Mouse (Mus musculus): ENCODE data around the gene Sox5.

The Sox5 gene

GRCm38 (mm10) chr6:144010285-144010684 is 771.5 kb downstream of the Sox5 start:
- no peak for DNase-seq

GRCm38 (mm10) chr6:144005132-144005531 is 776.6 kb downstream of the Sox5 start:
- no peak for DNase-seq

GRCm38 (mm10) chr6:143998201-143998600 is 783.6 kb downstream of the Sox5 start:
- no peak for DNase-seq

DNA sequence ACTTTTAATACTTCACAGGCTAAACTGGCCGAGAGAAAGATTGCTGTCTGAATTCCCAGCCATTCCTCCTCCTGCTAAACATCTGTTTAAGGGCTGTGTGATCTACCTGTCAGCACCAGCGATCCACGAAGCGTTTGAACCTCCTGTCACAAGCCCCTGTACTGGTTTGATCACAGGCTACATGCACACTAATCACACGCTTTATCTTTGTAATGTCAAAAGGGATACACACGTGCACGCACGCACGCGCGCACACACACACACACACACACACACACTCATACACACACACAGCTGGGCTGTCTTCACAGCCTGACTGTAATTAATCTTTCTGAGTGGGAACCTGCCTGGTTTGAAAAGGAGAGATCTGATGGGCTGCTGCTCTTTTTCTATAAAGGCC is 784.2 kb downstream of the Sox5 start:
- DNase-seq = no peak

DNA sequence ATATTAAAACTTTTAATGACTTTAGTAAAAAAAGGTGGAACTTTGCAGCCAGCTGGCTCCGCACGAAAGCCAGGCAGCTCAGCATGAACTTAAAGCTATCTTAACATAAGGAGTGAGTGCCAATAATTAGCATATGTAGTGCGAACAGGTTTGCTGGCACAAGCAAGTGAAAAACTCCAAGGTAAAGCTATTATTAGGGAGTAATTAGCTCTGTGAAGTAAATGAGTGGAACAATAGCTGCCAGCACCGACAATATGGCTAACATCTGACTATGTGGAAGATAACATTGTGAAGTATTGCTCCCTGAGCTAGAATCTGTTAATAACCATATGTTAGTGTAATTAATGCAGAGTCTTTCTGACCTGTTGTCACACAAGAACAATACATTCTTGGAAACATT is 786.7 kb downstream of the Sox5 start:
- DNase-seq = no peak

DNA sequence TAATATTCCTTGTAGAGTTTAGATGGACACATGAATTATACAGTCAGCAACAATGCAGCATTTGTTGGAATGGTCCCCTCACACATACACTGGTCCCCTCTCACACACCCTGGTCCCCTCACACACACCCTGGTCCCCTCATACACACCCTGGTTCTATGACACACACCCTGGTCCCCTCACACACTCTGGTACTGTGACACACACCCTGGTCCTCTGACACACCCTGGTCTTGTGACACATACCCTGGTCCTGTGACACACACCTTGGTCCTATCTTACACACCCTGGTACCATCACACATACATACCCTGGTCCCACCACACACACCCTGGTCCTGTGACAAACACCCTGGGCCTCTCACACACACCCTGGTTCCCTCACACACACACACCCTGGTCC is 794.2 kb downstream of the Sox5 start:
- DNase-seq = no peak

- DNase-seq = no peak
These were observed 801.6 kb downstream of the Sox5 start for GRCm38 (mm10) chr6:143980131-143980530.

- no peak for DNase-seq
These were observed 813.9 kb downstream of the Sox5 start for GRCm38 (mm10) chr6:143967724-143968400.

DNA sequence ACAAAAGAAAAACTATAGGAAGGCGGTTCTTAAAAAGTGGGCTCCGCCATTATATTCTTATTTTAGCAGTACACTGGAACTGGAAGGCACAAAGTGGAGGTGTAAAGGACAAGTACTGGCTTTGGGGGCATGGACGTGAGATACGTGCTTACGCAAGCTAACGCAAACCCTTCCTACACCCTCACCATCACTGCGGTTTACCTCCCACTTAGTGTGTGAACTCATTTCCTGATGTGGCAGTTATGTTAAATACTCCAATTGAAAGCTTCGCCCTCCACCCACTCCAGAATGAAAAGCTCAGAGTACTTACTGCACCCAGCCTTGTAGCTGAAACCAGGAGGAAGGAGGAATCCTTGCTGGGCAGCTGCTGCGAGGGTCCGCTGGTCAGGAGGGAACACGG is 821.3 kb downstream of the Sox5 start:
- DNase-seq = no peak

DNA sequence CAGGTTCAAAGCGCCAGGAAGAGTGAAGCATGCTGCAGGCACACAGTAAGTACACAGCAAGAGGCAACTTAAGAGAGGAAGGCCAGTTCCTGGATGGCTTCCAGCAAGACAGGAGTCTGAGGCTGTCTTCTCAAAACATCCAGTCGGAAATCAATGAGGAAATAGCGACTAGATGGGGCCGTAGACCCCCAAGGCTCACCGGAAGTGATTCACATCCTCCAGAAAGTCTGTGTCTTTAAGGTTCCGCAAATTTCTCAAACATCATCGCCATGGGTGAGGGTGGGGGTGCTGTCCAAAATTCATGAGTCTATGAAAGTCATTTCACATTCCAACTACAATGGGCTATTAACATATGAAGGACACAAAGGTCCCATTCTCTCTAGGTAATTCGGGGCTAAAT is 821.7 kb downstream of the Sox5 start:
- DNase-seq = no peak

- no peak for DNase-seq
These were observed 823.4 kb downstream of the Sox5 start for GRCm38 (mm10) chr6:143958372-143958771.

GRCm38 (mm10) chr6:143957063-143957462 is 824.7 kb downstream of the Sox5 start:
- DNase-seq = no peak

GRCm38 (mm10) chr6:143948553-143949308 is 833.0 kb downstream of the Sox5 start:
- DNase-seq = no peak

DNA sequence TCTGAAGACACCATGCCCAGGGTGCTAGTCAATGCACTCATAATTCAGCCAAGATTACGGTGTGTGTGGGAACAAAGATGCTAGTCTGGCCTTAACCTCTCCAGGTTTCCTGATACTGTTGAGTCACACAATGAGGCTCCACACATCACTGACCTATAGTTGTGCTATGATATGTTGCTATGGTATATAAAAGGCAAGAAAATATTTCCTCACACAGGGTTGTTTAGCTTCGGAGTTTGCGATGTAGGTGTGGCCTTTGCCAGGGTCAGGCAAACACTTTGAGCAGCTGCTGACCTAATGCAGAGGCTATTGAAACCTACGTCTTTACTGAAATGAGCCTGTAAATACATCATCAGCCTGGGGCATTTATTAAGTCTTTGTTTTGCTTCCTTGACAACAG is 833.7 kb downstream of the Sox5 start:
- DNase-seq = no peak

- no peak for DNase-seq
These were observed 838.7 kb downstream of the Sox5 start for GRCm38 (mm10) chr6:143943126-143943525.

DNA sequence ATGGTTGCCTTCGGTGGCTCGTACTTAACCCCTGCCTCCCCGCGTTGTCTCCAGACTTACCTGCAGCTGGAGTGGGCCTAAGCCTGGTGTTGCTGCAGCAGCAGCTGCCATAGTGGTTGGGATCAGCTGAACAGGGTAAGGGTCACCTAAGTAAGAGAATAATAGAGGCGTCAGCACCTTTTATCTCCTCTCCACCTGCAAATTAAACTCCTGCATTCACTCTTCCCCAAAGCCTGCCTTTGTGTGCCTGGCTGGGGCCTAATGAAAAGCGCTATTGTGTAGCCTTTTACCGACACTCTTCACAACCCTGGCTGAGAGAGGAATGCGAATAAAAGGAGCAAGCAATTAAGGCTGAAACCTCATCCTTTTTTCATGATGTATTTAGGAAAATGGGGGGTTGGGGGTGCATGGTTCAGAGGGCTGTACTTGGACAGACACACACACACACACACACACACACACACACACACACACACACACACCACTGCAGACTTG is 840.4 kb downstream of the Sox5 start:
- DNase-seq = no peak

DNA sequence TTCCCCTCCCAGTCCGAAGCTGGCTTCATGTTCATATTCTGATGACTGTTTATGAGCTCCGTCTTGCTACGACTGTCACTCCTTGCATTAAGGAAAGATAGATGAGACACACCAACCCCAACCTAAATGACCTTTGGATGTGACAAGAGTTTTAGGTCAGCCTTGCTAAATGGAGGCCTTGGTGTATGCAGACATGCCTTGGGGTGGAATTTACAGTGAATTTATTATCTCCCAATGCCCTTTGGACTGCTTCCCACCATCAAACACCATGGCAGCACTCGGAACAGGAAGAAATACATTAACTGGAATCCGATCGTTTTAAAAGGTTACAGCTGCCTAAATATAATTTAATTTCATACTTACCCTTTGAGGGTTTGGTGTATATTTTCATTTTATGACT is 858.6 kb downstream of the Sox5 start:
- DNase-seq = no peak

- DNase-seq = no peak
These were observed 863.3 kb downstream of the Sox5 start for GRCm38 (mm10) chr6:143918405-143918947.

DNA sequence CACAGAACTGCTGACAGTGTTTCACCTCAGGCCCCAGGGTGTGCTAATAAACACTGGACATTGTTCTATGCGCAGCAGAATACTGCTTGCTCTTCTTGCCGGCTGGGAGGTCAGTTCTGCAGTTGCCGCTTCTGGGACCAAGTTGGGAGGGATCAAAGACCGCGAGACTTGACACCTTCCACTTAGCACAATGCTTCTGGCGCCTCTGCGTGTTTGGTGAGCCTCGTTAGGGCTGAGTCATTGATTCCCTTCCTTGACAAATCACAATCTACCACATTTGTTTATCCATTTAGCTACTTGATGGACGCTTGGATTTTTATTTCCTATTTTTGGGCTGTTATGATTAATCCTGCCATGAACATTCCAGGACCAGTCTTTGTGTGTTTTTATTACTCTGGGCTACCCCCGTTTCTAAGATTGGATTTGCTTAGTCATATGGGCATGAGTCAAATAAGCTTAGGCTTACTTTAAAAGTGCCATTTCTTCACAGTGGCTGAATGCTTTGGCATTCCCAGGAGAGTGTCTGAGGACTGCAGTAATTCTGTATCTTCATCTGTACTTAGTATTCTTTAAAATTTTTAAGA is 865.5 kb downstream of the Sox5 start:
- DNase-seq = peak; percentile 27

DNA sequence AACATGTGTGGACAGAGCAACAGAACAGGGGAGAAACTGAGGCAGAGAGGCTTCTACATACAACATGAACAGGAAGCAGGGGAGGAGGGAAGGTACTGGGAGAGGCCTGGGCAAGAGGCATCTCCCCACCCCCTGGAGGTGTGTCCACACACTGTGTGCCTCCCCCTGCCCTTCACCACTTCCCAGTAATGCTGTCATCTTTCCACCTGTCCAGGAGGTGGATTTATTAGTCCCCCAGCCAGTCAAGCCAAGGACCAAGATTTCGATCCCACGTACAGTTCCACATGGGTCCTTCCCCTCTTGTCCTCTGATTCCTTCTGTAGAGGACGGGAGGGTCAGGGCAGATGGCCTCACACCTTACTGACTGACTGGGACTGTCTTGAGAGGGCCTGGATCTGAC is 866.1 kb downstream of the Sox5 start:
- DNase-seq = no peak

DNA sequence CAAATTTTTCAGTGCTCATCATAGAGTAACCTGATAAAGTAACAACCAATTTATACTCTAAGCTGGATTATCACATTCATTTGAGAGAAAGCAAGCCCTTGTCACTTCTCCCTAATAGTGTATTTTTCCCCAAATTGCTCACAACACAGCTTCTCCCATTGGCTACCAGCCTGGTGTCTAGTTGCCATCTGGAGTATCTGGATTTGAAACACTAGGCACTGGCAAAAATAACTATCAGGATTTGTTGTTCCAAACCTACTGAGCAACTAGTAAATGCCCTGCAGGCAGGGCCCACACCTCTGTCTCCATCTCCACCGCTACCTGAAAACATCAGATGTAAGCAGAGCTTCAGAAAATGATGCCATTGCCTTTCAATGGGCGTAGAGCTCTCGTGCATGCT is 869.5 kb downstream of the Sox5 start:
- no peak for DNase-seq

GRCm38 (mm10) chr6:143904693-143905031 is 877.1 kb downstream of the Sox5 start:
- DNase-seq = no peak

- no peak for DNase-seq
These were observed 877.6 kb downstream of the Sox5 start for GRCm38 (mm10) chr6:143903981-143904692.

All from lung, postnatal 10 days (tissue).